Mouse (Mus musculus) kidney, adult 2 months (tissue): Measurements from ENCODE around the gene Cox4i2. TPM values are rescaled to one million over a fixed set of nuclear protein-coding genes. Genes with fewer than 3 reads are reported as not detected.

Source experiments
- DNase-seq: peaks from one replicate; pipeline ENCODE4 v3.0.0; 2021
- H3K27ac ChIP-seq: fragments of 200-500 bp; 2 replicates; pipeline ENCODE4 v1.5.1; 2012; ENCODE audit warnings: low read depth, low read length, control low read depth, inconsistent platforms; ENCODE audit not compliant: insufficient read depth
- H3K27me3 ChIP-seq: fragments of 200-500 bp; replicated peaks from 2 replicates; pipeline ENCODE4 v1.6.1; 2012; ENCODE audit warnings: mild to moderate bottlenecking, moderate library complexity, low read length, inconsistent platforms; ENCODE audit not compliant: control insufficient read depth, insufficient read depth
- H3K36me3 ChIP-seq: fragments of 200-500 bp; 2 replicates; pipeline ENCODE4 v1.6.1; 2012; ENCODE audit warnings: mild to moderate bottlenecking, moderate library complexity, low read length, inconsistent platforms; ENCODE audit not compliant: control insufficient read depth, insufficient read depth
- H3K4me1 ChIP-seq: fragments of 200-500 bp; 2 replicates; pipeline ENCODE4 v1.6.1; 2011; ENCODE audit warnings: low read length; ENCODE audit not compliant: control insufficient read depth, insufficient read depth
- H3K4me3 ChIP-seq: fragments of 200-500 bp; 2 replicates; pipeline ENCODE4 v1.5.1; 2011; ENCODE audit warnings: mild to moderate bottlenecking, low read depth, low read length, control low read depth; ENCODE audit not compliant: insufficient read depth
- CTCF ChIP-seq: fragments of 200-500 bp; conservative IDR thresholded peaks from 2 replicates; pipeline ENCODE4 v1.5.1; 2011; ENCODE audit warnings: low read depth, mild to moderate bottlenecking, control low read depth, low read length, moderate library complexity, mixed read lengths; ENCODE audit not compliant: insufficient read depth, insufficient read length
- POLR2A ChIP-seq: fragments of 200-500 bp; IDR thresholded peaks from one replicate; pipeline ENCODE4 v1.6.1; 2011; ENCODE audit warnings: low read depth, low read length, control low read depth
- WGBS: fragments of 180-500 bp; shearing (Covaris S2); methylation state at CpG from one replicate; pipeline ENCODE4 v1.1.7; 2018; 5-methylcytosine and 5-hydroxymethylcytosine counted together
- polyA plus RNA-seq: library from polyadenylated mRNA; depleted of rRNA; stranded (reverse); fragments of >200 nt; gene quantifications from 2 replicates; pipeline ENCODE4 v1.2.3, GENCODE M21; 2012

Cox4i2 gene
- polyA plus RNA-seq, 1 experiment = 3.1 TPM

DNA sequence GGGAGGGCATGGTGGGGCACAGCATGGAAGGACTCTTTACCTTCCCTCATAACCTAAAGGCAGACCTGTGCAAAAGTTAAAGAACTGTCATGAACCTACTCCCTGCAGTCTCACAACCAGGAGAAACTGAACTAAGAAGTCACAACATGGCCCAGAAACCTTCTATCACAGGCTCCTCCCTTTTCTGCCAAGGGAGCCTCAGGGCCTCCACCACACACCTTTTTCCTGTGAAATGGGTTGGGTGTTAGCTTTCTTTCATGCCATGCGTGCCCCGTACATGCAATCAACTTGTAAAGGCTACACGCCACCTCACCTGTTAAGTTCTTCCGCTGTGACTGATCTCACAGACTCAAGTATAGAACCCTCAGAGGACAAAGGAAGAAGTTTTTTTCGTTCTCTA, 49.1 kb downstream of the Cox4i2 start:
- Histone ChIP-seq H3K4me3 (no peak overlapping the region), H3K27me3 (no peaks in the 10 kb centered on the region), H3K4me1 (peaks cover 48% of the 10 kb centered on the region), H3K27ac (0 out of 2 replicates have a peak overlapping the region, but pooled peaks have one; percentile 2), H3K36me3 (no peaks in the 10 kb centered on the region)
- no peak for TF ChIP-seq CTCF
- TF ChIP-seq POLR2A = no peak
- 91% methylated on average over 5 of the region's 5 CpGs for WGBS
- no peak for DNase-seq

DNA sequence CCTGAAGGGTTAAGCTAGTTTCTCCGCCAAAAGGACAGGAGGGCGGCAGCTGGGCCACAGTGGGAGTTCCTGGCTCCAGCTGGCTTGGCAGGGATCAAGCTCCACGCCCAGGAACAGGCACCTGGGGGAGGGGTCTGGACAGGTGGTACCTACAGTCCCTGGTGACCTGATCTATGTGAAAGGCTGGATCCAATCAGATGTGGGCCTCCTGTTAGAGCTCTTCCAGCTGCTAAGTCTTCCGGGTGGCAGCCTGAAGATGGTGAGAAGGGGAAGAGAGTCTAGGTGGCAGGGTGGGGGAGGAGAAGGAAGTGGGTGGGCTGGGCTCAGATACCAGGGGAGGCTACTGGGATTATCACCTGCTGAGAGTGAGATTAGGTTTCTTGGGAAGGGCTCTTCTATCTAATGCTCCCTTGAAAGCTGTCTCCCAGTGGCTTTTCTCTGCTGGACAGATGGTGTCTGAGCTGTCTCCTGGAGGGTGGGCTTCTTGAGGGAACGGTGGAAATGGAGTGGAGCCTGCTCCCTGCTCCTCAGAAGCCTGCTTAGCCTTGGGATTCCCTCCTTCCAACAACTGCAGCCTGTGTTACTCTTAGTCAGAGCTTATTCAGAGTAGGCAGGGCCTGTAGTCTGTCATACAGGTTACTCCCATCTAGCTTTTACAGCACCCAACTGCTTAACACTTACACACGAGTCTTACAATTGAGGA, 50.6 kb downstream of the Cox4i2 start:
- H3K27me3 ChIP-seq = no peaks in the 10 kb centered on the region
- H3K36me3 ChIP-seq = no peaks in the 10 kb centered on the region
- no peak overlapping the region for H3K4me3 ChIP-seq
- peak; percentile 72 for DNase-seq
- peak overlapping the region; percentile 63 for H3K27ac ChIP-seq
- WGBS = 6% methylated on average over 6 of the region's 6 CpGs
- TF ChIP-seq CTCF (no peak), POLR2A (no peak)
- H3K4me1 ChIP-seq = peaks cover 53% of the 10 kb centered on the region

DNA sequence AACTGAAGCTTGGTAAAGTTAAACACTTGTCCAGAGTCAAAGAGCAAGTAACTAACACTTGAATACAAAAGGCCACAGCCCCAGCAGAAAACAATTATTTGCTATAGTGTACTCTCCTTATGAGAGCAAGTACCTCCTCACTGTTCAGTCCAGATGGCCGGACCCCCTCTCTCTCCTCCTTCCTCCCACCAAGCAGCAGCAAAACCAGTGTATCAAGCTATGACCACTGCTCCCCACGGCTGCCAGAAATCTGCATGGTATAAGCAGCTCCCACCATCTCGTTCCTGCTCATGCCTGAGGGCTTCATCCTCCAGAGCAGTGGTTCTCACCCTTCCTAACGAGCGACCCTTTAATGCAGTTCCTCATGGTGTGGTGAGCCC, 51.1 kb downstream of the Cox4i2 start:
- Histone ChIP-seq H3K4me3 (no peak overlapping the region), H3K27ac (peak overlapping the region; percentile 63), H3K36me3 (no peaks in the 10 kb centered on the region), H3K27me3 (no peaks in the 10 kb centered on the region), H3K4me1 (peaks cover 56% of the 10 kb centered on the region)
- no peak for TF ChIP-seq POLR2A
- TF ChIP-seq CTCF = no peak
- WGBS = 38% methylated on average over 5 of the region's 5 CpGs
- DNase-seq = no peak

DNA sequence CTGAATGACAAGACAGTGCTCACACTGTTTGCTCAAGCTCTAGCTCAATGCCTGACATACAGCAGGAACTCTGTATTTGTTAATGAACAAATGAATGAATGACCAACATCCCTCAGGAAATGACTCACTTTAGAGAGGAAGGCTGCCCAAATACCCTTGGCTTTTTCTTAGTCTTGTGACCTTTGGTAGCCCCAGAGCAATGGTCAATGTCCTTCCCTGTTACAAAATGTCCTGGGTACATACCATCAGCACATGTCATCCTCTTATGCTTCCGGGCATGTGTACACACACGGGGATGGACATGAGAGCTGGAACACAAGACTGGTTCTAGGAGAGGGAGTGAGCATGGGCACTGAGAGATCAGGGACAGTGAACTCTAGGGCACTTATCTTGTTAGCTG, 52.1 kb downstream of the Cox4i2 start:
- WGBS = 10% methylated on average over 2 of the region's 2 CpGs
- peak overlapping the region; percentile 63 for H3K27ac ChIP-seq
- peaks cover 60% of the 10 kb centered on the region for H3K4me1 ChIP-seq
- no peak overlapping the region for H3K4me3 ChIP-seq
- H3K27me3 ChIP-seq = no peaks in the 10 kb centered on the region
- H3K36me3 ChIP-seq = no peaks in the 10 kb centered on the region
- peak; percentile 84 for DNase-seq
- TF ChIP-seq POLR2A (no peak), CTCF (no peak)

DNA sequence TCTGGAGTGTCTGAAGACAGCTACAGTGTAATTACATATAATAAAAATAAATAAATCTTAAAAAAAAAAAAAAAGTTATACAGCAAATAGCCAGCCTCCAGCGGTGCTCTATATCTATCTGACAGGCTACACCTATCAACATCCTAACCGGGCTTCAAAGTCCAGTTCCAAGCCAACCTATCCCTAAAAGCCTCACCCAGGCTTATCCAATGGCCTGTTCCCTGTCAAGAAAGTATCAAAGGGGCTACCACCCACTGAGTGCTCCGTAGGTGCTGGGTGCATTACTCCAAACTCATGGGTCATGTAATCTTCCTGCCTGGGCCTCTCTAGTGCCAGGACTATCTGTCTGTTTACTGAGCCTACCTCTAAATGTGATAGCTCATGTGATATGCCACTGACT, 54.2 kb downstream of the Cox4i2 start:
- Histone ChIP-seq H3K4me3 (no peak overlapping the region), H3K27me3 (no peaks in the 10 kb centered on the region), H3K4me1 (peaks cover 72% of the 10 kb centered on the region), H3K27ac (peak overlapping the region; percentile 4; the same call in 1 of the 2 replicates), H3K36me3 (no peaks in the 10 kb centered on the region)
- 55% methylated on average over 3 of the region's 3 CpGs for WGBS
- no peak for TF ChIP-seq POLR2A
- no peak for TF ChIP-seq CTCF
- DNase-seq = peak; percentile 32

DNA sequence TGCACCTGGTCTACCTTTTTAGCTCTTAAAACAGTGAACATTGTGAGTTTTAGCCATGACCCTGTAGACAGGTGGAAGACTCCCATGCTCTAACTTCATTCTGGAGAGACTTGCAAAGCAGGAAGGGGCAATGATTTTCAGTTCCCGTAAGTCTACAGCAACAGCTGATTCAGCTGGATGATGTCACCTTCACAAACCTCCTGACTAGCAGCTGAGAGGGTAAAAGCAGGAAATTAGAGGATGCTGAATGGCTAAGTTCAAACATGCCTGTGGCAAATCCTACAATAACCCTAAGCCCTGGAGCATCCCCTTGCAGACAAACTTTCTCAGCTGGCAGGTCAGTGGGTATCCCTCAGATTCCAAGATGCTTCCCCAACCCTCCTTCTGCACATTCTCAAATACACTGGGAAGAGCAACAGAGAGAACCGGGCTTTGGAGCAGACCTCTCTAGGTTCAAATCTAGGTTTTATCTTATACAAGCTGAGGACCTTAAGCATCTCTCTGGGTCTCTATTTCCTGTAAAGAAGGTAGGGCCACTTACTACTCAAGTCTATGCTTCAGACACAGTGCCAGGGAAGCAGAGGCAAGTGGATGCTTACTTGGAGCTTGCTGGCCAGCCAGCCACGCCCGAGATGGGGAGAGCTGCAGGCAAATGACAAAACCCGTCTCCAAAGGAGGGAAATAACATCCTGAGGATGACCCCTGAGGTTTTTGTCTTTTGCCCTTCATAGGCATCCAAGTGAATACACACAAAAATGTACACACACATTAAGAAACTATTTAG, 56.4 kb downstream of the Cox4i2 start:
- Histone ChIP-seq H3K36me3 (no peaks in the 10 kb centered on the region), H3K27ac (peak overlapping the region; percentile 77), H3K4me3 (no peak overlapping the region), H3K4me1 (peaks cover 70% of the 10 kb centered on the region), H3K27me3 (no peaks in the 10 kb centered on the region)
- WGBS = 52% methylated on average over 5 of the region's 5 CpGs
- DNase-seq = peak; percentile 58
- TF ChIP-seq POLR2A (no peak), CTCF (no peak)

DNA sequence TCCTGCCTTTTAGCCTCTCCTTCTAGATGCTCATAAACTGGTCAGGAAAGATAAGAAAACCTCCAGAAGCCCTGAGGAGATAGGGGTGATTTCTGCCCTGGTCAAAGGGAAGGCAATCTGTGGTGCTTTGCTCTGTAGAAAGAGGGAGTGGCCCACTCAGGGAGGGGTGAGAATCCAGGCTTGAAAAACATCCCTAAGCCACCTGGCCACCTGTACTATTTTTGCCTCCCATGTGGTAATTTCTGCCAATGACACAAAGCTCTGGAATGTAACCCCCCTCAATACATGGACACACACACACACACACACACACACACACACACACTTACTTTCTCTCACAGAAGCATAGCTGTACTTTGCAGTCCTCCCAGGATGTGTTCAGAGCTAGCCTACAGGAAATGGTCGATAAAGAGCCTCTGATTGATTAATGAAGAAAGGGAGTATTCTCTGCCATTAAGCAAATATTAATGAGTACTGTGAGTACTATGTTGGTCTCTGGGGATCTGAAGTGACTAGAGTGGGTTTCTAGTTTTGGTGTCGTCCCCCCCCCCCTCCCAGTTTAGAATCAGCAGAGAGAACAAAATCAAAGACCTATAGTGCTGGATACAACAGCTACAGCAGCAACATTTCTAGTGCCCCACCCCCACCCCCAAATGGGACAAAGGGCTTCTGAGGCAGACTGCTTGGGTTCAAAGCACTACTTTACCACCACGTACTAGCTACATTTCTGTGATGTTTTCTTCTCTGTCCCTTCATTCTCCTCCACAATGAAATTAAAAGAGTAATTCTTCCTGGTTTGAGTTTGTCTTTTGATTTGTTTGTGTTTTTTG, 57.6 kb downstream of the Cox4i2 start:
- Histone ChIP-seq H3K27me3 (no peaks in the 10 kb centered on the region), H3K36me3 (no peaks in the 10 kb centered on the region), H3K4me1 (peaks cover 70% of the 10 kb centered on the region), H3K4me3 (no peak overlapping the region), H3K27ac (peak overlapping the region; percentile 58)
- WGBS = 28% methylated on average over 3 of the region's 3 CpGs
- DNase-seq = peak; percentile 49
- TF ChIP-seq CTCF (no peak), POLR2A (no peak)
